Mouse (Mus musculus) ES-Bruce4 (cell line): ENCODE measurements around the gene Actn2. TPM values are rescaled to one million over a fixed set of nuclear protein-coding genes. Genes with fewer than 3 reads are reported as not detected.

ENCODE experiments used
- H3K27ac ChIP-seq: 2 replicates; pipeline ENCODE4 v1.5.1; 2012; ENCODE audit warnings: low read length, inconsistent platforms; ENCODE audit not compliant: insufficient read depth
- H3K27me3 ChIP-seq: 2 replicates; pipeline ENCODE4 v1.6.1; 2012; ENCODE audit warnings: mild to moderate bottlenecking, low read length, inconsistent platforms; ENCODE audit not compliant: control insufficient read depth, poor library complexity, insufficient read depth, severe bottlenecking
- H3K36me3 ChIP-seq: 2 replicates; pipeline ENCODE4 v1.6.1; 2012; ENCODE audit warnings: inconsistent platforms, mild to moderate bottlenecking, low read length, moderate library complexity; ENCODE audit not compliant: control insufficient read depth, poor library complexity, insufficient read depth, severe bottlenecking
- H3K4me1 ChIP-seq: one replicate; pipeline ENCODE4 v1.8.1; 2011; ENCODE audit warnings: low read length; ENCODE audit not compliant: control insufficient read depth, insufficient read depth
- H3K4me3 ChIP-seq: 2 replicates; pipeline ENCODE4 v1.5.1; 2011; ENCODE audit warnings: low read depth, mild to moderate bottlenecking, low read length
- H3K9ac ChIP-seq: 2 replicates; pipeline ENCODE4 v1.6.1; 2012; ENCODE audit warnings: low read depth, mild to moderate bottlenecking, inconsistent platforms; ENCODE audit not compliant: poor library complexity, severe bottlenecking
- H3K9me3 ChIP-seq: replicated peaks from 2 replicates; pipeline ENCODE4 v1.6.1; 2012; ENCODE audit warnings: mild to moderate bottlenecking, low read length, inconsistent platforms; ENCODE audit not compliant: control insufficient read depth, poor library complexity, insufficient read depth, severe bottlenecking
- CTCF ChIP-seq: IDR thresholded peaks from one replicate; pipeline ENCODE4 v1.8.1; 2011; ENCODE audit warnings: low read depth, low read length
- EP300 ChIP-seq: IDR thresholded peaks from 2 replicates; pipeline ENCODE4 v1.6.1; 2011; ENCODE audit warnings: low read depth, low read length; ENCODE audit not compliant: insufficient read depth
- POLR2A ChIP-seq: IDR thresholded peaks from one replicate; pipeline ENCODE4 v1.8.1; 2011; ENCODE audit warnings: low read length; ENCODE audit not compliant: insufficient read depth
- polyA plus RNA-seq: library from polyadenylated mRNA; stranded (reverse); fragments of >200 nt; gene quantifications from 2 replicates; pipeline ENCODE4 v1.2.4, GENCODE M21; 2011; ENCODE audit warnings: low read depth; ENCODE audit not compliant: missing spikeins, insufficient read depth, insufficient read length

Gene Actn2
- polyA plus RNA-seq, 1 experiment: 1.4 TPM

- H3K4me1 ChIP-seq: peaks cover 2% of the 10 kb centered on the region
- no peaks in the 10 kb centered on the region; the same call in 1 of the 2 replicates for H3K27me3 ChIP-seq
- no peak for TF ChIP-seq EP300
- TF ChIP-seq CTCF: no peak
- no peak overlapping the region for H3K4me3 ChIP-seq
- H3K36me3 ChIP-seq: no peaks in the 10 kb centered on the region
- H3K9me3 ChIP-seq: no peaks in the 10 kb centered on the region
- no peak overlapping the region for H3K9ac ChIP-seq
- H3K27ac ChIP-seq: no peak overlapping the region
Observed at GRCm38 (mm10) chr13:12369041-12369621, 28.6 kb upstream of the Actn2 start.

GRCm38 (mm10) chr13:12361486-12361885 lies 20.9 kb upstream of the Actn2 start:
- Histone ChIP-seq H3K9ac (no peak overlapping the region), H3K9me3 (no peaks in the 10 kb centered on the region; the same call in 1 of the 2 replicates), H3K4me3 (no peak overlapping the region), H3K4me1 (no peaks in the 10 kb centered on the region), H3K27me3 (no peaks in the 10 kb centered on the region), H3K36me3 (no peaks in the 10 kb centered on the region), H3K27ac (no peak overlapping the region)
- TF ChIP-seq POLR2A (no peak), CTCF (no peak), EP300 (no peak)

GRCm38 (mm10) chr13:12357554-12357953 lies 17.0 kb upstream of the Actn2 start:
- no peaks in the 10 kb centered on the region for H3K9me3 ChIP-seq
- no peak overlapping the region for H3K9ac ChIP-seq
- no peaks in the 10 kb centered on the region for H3K4me1 ChIP-seq
- H3K36me3 ChIP-seq: no peaks in the 10 kb centered on the region
- TF ChIP-seq POLR2A: no peak
- no peak for TF ChIP-seq CTCF
- TF ChIP-seq EP300: no peak
- no peak overlapping the region for H3K4me3 ChIP-seq
- no peaks in the 10 kb centered on the region for H3K27me3 ChIP-seq
- H3K27ac ChIP-seq: no peak overlapping the region

- Histone ChIP-seq H3K36me3 (no peaks in the 10 kb centered on the region), H3K9me3 (no peaks in the 10 kb centered on the region), H3K4me3 (no peak overlapping the region), H3K9ac (no peak overlapping the region), H3K27ac (no peak overlapping the region), H3K27me3 (no peaks in the 10 kb centered on the region), H3K4me1 (no peaks in the 10 kb centered on the region)
- TF ChIP-seq CTCF (no peak), POLR2A (no peak), EP300 (no peak)
Observed at GRCm38 (mm10) chr13:12356184-12356583, 15.6 kb upstream of the Actn2 start.

- H3K27me3 ChIP-seq: no peaks in the 10 kb centered on the region
- no peaks in the 10 kb centered on the region for H3K4me1 ChIP-seq
- H3K9me3 ChIP-seq: no peaks in the 10 kb centered on the region
- H3K4me3 ChIP-seq: no peak overlapping the region
- no peak overlapping the region for H3K27ac ChIP-seq
- no peak overlapping the region for H3K9ac ChIP-seq
- TF ChIP-seq EP300: no peak
- no peaks in the 10 kb centered on the region for H3K36me3 ChIP-seq
Observed at GRCm38 (mm10) chr13:12349197-12349824, 8.8 kb upstream of the Actn2 start.

GRCm38 (mm10) chr13:12346837-12347236 lies 6.3 kb upstream of the Actn2 start:
- TF ChIP-seq POLR2A (no peak), EP300 (no peak), CTCF (no peak)
- H3K4me3 ChIP-seq: no peak overlapping the region
- no peaks in the 10 kb centered on the region for H3K4me1 ChIP-seq
- no peak overlapping the region for H3K27ac ChIP-seq
- no peaks in the 10 kb centered on the region for H3K27me3 ChIP-seq
- H3K9ac ChIP-seq: no peak overlapping the region
- no peaks in the 10 kb centered on the region for H3K9me3 ChIP-seq
- no peaks in the 10 kb centered on the region for H3K36me3 ChIP-seq
